Mouse (Mus musculus): ENCODE results near the gene Tmem213. TPM values are rescaled to one million over a fixed set of nuclear protein-coding genes. Genes with fewer than 3 reads are reported as not detected.

The Tmem213 gene
- total and polyA plus RNA-seq, 3 experiments: not detected

GRCm38 (mm10) chr6:38165385-38165784, 56.3 kb downstream of the Tmem213 start:
- Histone ChIP-seq H3K9ac (ENCODE audit: control insufficient read depth, low read depth, low read length, poor library complexity, severe bottlenecking) (no peak overlapping the region), H3K4me1 (ENCODE audit: control insufficient read depth in 1 of 2, insufficient read depth in 2 of 2, low read length in 2 of 2) (peaks cover 0 to 1% of the 10 kb centered on the region in 2 experiments; a peak in 1 of 4 replicates), H3K4me3 (ENCODE audit: control insufficient read depth in 1 of 2, insufficient read depth in 1 of 2, low read depth in 2 of 2, low read length in 2 of 2) (no peak overlapping the region), H3K9me3 (replicated peaks; ENCODE audit: insufficient read depth, low read length) (no peaks in the 10 kb centered on the region), H3K27me3 (ENCODE audit: control insufficient read depth in 1 of 2, insufficient read depth in 2 of 2, low read length in 2 of 2) (no peaks in the 10 kb centered on the region), H3K36me3 (ENCODE audit: control insufficient read depth in 1 of 2, insufficient read depth in 2 of 2, low read length in 2 of 2) (no peaks in the 10 kb centered on the region), H3K27ac (ENCODE audit: control insufficient read depth, low read depth, low read length) (no peak overlapping the region), H3K79me2 (ENCODE audit: control insufficient read depth, insufficient read depth, low read length, poor library complexity) (no peaks in the 10 kb centered on the region)
- no peak for TF ChIP-seq SIN3A (IDR thresholded peaks at IDR 0.05; ENCODE audit: low read length)
- no peak for TF ChIP-seq KAT2A (conservative IDR thresholded peaks at IDR 0.05; ENCODE audit: low read depth, low read length)
- no peak for TF ChIP-seq USF1 (IDR thresholded peaks at IDR 0.05; ENCODE audit: low read depth, low read length)
- no peak for DNase-seq (ENCODE audit: low read depth, low spot score)

Other genes with a start within 250 kb of the Tmem213 start
- gene Trim24, start 238.4 kb upstream of the Tmem213 start, total RNA-seq (2012; rRNA removed): 11.1 and 11.4 TPM in 2 replicates
- gene Trim24, start 238.4 kb upstream of the Tmem213 start, polyA plus RNA-seq (2012; ENCODE audit: insufficient read depth in 1 of 2, insufficient read length in 2 of 2, low read depth in 1 of 2, low replicate concordance in 2 of 2, missing spikeins in 1 of 2): 10 to 100 TPM in 1 of 2 experiments, not detected in 1; 19.2 TPM
- not detected in 2 replicates for gene Svopl, start 62.3 kb upstream of the Tmem213 start, total RNA-seq (2012; rRNA removed)
- gene Svopl, start 62.3 kb upstream of the Tmem213 start, polyA plus RNA-seq (2012; ENCODE audit: insufficient read depth in 1 of 2, insufficient read length in 2 of 2, low read depth in 1 of 2, low replicate concordance in 2 of 2, missing spikeins in 1 of 2): not detected
- 0.12 and 0.16 TPM in 2 replicates for gene Atp6v0a4, start 15.3 kb downstream of the Tmem213 start, total RNA-seq (2012; rRNA removed)
- gene Atp6v0a4, start 15.3 kb downstream of the Tmem213 start, polyA plus RNA-seq (2012; ENCODE audit: insufficient read depth in 1 of 2, insufficient read length in 2 of 2, low read depth in 1 of 2, low replicate concordance in 2 of 2, missing spikeins in 1 of 2): not detected
- gene D630045J12Rik, start 144.8 kb downstream of the Tmem213 start, total RNA-seq (2012; rRNA removed): 2.2 and 2.5 TPM in 2 replicates
- gene D630045J12Rik, start 144.8 kb downstream of the Tmem213 start, polyA plus RNA-seq (2012; ENCODE audit: insufficient read depth in 1 of 2, insufficient read length in 2 of 2, low read depth in 1 of 2, low replicate concordance in 2 of 2, missing spikeins in 1 of 2): 1 to 10 TPM in 1 of 2 experiments, not detected in 1; 6.2 TPM
- 1.8 and 2.0 TPM in 2 replicates for gene Zc3hav1l, start 190.0 kb downstream of the Tmem213 start, total RNA-seq (2012; rRNA removed)
- gene Zc3hav1l, start 190.0 kb downstream of the Tmem213 start, polyA plus RNA-seq (2012; ENCODE audit: insufficient read depth in 1 of 2, insufficient read length in 2 of 2, low read depth in 1 of 2, low replicate concordance in 2 of 2, missing spikeins in 1 of 2): 1 to 10 TPM in 1 of 2 experiments, not detected in 1; 5.8 TPM
- gene Zc3hav1, start 245.3 kb downstream of the Tmem213 start, total RNA-seq (2012; rRNA removed): 66.6 and 88.1 TPM in 2 replicates
- gene Zc3hav1, start 245.3 kb downstream of the Tmem213 start, polyA plus RNA-seq (2012; ENCODE audit: insufficient read depth in 1 of 2, insufficient read length in 2 of 2, low read depth in 1 of 2, low replicate concordance in 2 of 2, missing spikeins in 1 of 2): 10 to 100 TPM; 68.3 to 71.0 TPM

Data from MEL (cell line).